Mouse (Mus musculus) left cerebral cortex, postnatal 25 days (tissue): Measurements from ENCODE around the gene Slc22a20. TPM values are rescaled to one million over a fixed set of nuclear protein-coding genes. Genes with fewer than 3 reads are reported as not detected.

Experiments
- DNase-seq, 2 experiments: peaks; one replicate each; pipeline ENCODE4 v3.0.0; 2022; ENCODE audit warnings: low spot score in 2 of 2, mixed read lengths in 1 of 2
- intact Hi-C: fragments of 180-260 bp; cut with DNase I; formaldehyde crosslinking; loops from one replicate; pipeline ENCODE4 v1.15.1; 2025
- total RNA-seq, 2 experiments: library from RNA; stranded (reverse); gene quantifications; 2 replicates each; pipeline ENCODE4 v1.2.3; 2021

Gene Slc22a20
- not detected for total RNA-seq

GRCm38 (mm10) chr19:5986043-5986442 lies at the start of gene Slc22a20:
Slc22a20 (minus strand) TSS chr19:5986143.
- intact Hi-C loops: no loop called here
- DNase-seq: no peak

- intact Hi-C loops: no loop called here
- DNase-seq: no peak
These were observed 44.8 kb upstream of the Slc22a20 start for GRCm38 (mm10) chr19:6030520-6031280.

- no peak for DNase-seq
- intact Hi-C loops: loop anchor here (10.0 kb wide), 1 partner anchor 245 kb away; no protein-coding TSS in a partner anchor
These were observed 43.5 kb upstream of the Slc22a20 start for GRCm38 (mm10) chr19:6029426-6029825.

- no peak for DNase-seq
- intact Hi-C loops: loop anchor here (10.0 kb wide), 1 partner anchor 244 kb away; no protein-coding TSS in a partner anchor
These were observed 43.0 kb upstream of the Slc22a20 start for GRCm38 (mm10) chr19:6028991-6029390.

GRCm38 (mm10) chr19:6023930-6024329 lies 38.0 kb upstream of the Slc22a20 start:
- intact Hi-C loops: loop anchor here (10.0 kb wide), 1 partner anchor 239 kb away; no protein-coding TSS in a partner anchor

GRCm38 (mm10) chr19:6023059-6023458 lies 37.1 kb upstream of the Slc22a20 start:
- intact Hi-C loops: loop anchor here (10.0 kb wide), 1 partner anchor 238 kb away; no protein-coding TSS in a partner anchor
- no peak for DNase-seq

More at GRCm38 (mm10) chr19:6023930-6024329, 38.0 kb upstream of the Slc22a20 start:
- no peak for DNase-seq

- intact Hi-C loops: loop anchor here (10.0 kb wide), 1 partner anchor 235 kb away; no protein-coding TSS in a partner anchor
- DNase-seq: no peak
These were observed 34.3 kb upstream of the Slc22a20 start for GRCm38 (mm10) chr19:6020276-6020675.

- DNase-seq: peak; percentile 81 to 90
- intact Hi-C loops: loop anchor here (1.0 kb wide), 1 partner anchor 54 kb away; the partner anchor contains the start of gene Pola2
These were observed 32.5 kb upstream of the Slc22a20 start for GRCm38 (mm10) chr19:6018142-6019089.

- intact Hi-C loops: no loop called here
- DNase-seq: no peak
These were observed 30.6 kb upstream of the Slc22a20 start for GRCm38 (mm10) chr19:6016532-6016931.

- peak; percentile 65 to 73 for DNase-seq
- intact Hi-C loops: loop anchor here (2.0 kb wide), 1 partner anchor 91 kb away; the partner anchor contains the start of gene Cdc42ep2
These were observed 29.8 kb upstream of the Slc22a20 start, which contains the start of gene Capn1 for GRCm38 (mm10) chr19:6015511-6016315. Capn1 (minus strand) TSS chr19:6015897.

- intact Hi-C loops: loop anchor here (2.0 kb wide), 1 partner anchor 90 kb away; the partner anchor contains the start of gene Cdc42ep2
- no peak for DNase-seq
These were observed 29.1 kb upstream of the Slc22a20 start for GRCm38 (mm10) chr19:6014991-6015510.

GRCm38 (mm10) chr19:6013691-6014090 lies 27.7 kb upstream of the Slc22a20 start:
- no peak for DNase-seq
- intact Hi-C loops: loop anchor here (2.0 kb wide), 1 partner anchor 89 kb away; the partner anchor contains the start of gene Cdc42ep2

GRCm38 (mm10) chr19:6009137-6009536 lies 23.2 kb upstream of the Slc22a20 start:
- DNase-seq: no peak
- intact Hi-C loops: no loop called here

- intact Hi-C loops: no loop called here
- DNase-seq: no peak
These were observed 21.1 kb upstream of the Slc22a20 start for GRCm38 (mm10) chr19:6007013-6007412.

GRCm38 (mm10) chr19:6005541-6005940 lies 19.6 kb upstream of the Slc22a20 start:
- intact Hi-C loops: no loop called here
- no peak for DNase-seq

GRCm38 (mm10) chr19:5999969-6000368 lies 14.0 kb upstream of the Slc22a20 start:
- DNase-seq: peak in 1 of 2 experiments; percentile 12
- intact Hi-C loops: no loop called here

- DNase-seq: no peak
- intact Hi-C loops: no loop called here
These were observed 12.2 kb upstream of the Slc22a20 start for GRCm38 (mm10) chr19:5998180-5998579.

GRCm38 (mm10) chr19:5994711-5995110 lies 8.8 kb upstream of the Slc22a20 start:
- intact Hi-C loops: no loop called here
- DNase-seq: no peak

GRCm38 (mm10) chr19:5992012-5992411 lies 6.1 kb upstream of the Slc22a20 start:
- intact Hi-C loops: no loop called here
- DNase-seq: no peak
